Mouse (Mus musculus): Measurements from ENCODE around the gene Dnajb6.

DNA sequence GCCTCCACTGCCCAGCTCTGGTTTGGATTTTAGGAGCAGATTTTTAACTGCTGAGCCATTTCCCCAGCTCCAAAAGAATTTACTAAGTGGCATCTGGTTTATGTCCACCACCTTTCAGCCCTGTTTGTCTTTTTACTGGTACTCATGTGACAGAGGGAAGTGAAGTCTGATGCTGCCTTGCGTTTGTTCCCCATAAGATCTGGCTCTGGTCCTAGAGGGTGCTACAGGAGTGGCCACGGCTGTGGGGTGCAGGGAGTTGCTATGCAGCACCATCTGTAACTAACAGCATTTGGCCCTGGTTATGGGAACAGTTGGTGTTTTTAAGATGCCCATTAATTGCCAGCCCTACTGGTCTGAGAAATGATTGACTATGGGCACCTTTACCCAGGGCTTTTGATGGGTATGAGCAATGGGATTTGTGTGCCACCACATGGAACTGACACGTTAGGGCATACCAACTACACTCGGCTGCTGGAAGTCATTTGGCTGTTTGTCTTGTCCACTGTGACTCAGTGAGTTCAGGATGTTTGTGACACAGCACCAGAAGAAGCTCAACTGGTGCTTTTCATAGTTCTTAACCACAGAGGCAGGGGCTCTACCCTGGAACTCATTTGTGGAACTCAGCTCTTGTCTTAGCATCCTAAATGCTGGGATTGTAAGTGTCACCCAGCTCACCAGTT is 37.3 kb downstream of the Dnajb6 start:
- TF ChIP-seq CTCF (IDR thresholded peaks at IDR 0.05; ENCODE audit: control insufficient read depth, insufficient read depth, insufficient replicate concordance, low read depth, low read length) (no peak), POLR2A (IDR thresholded peaks at IDR 0.05; ENCODE audit: control insufficient read depth, low read depth, low read length) (no peak)

All from testis, adult 2 months (tissue).